Mouse (Mus musculus) CH12.LX (cell line): ENCODE data around the gene Nkx2-3. TPM values are rescaled to one million over a fixed set of nuclear protein-coding genes. Genes with fewer than 3 reads are reported as not detected.

Experiments
- DNase-seq: peaks from one replicate; pipeline ENCODE4 v3.0.0-alpha.2; 2013; ENCODE audit errors: extremely low read depth
- H3K27ac ChIP-seq: 2 replicates; pipeline ENCODE4 v1.5.1; 2012; ENCODE audit warnings: low read depth, mild to moderate bottlenecking, control low read depth, moderate library complexity; ENCODE audit not compliant: insufficient read depth
- H3K27me3 ChIP-seq: replicated peaks from 2 replicates; pipeline ENCODE3; 2012; ENCODE audit warnings: inconsistent platforms
- H3K36me3 ChIP-seq, 2 experiments: replicated peaks in 1 of 2; 2 replicates each; pipeline versions ENCODE3 to v1.6.1; 2012; ENCODE audit warnings: inconsistent platforms in 1 of 2, low read length in 1 of 2, mild to moderate bottlenecking in 1 of 2, mixed read lengths in 1 of 2, moderate library complexity in 1 of 2; ENCODE audit not compliant: control insufficient read depth in 1 of 2, insufficient read depth in 1 of 2
- H3K4me1 ChIP-seq, 2 experiments: 2 replicates each; pipeline ENCODE4 v1.6.1; 2012; ENCODE audit warnings: inconsistent platforms in 1 of 2, moderate library complexity in 1 of 2; ENCODE audit not compliant: insufficient read depth in 2 of 2, control insufficient read depth in 1 of 2
- H3K4me2 ChIP-seq: 2 replicates; pipeline ENCODE4 v1.6.1; 2012; ENCODE audit warnings: low read depth, mild to moderate bottlenecking, control low read depth; ENCODE audit not compliant: poor library complexity, insufficient read depth, severe bottlenecking
- H3K4me3 ChIP-seq, 3 experiments: fragments of 150-350 bp in 1 of 3; sonication (generic) in 1 of 3; replicated peaks in 1 of 3; 2 replicates each; pipeline versions ENCODE3 to v1.5.1; 2011 to 2012; ENCODE audit warnings: low read depth in 2 of 3, low read length in 2 of 3, mild to moderate bottlenecking in 2 of 3, moderate library complexity in 2 of 3, control low read depth in 1 of 3, improper control_type of control experiment in 1 of 3, inconsistent platforms in 1 of 3, mixed read lengths in 1 of 3; ENCODE audit not compliant: poor library complexity in 1 of 3
- H3K79me2 ChIP-seq: replicated peaks from 2 replicates; pipeline ENCODE4 v1.6.1; 2012; ENCODE audit warnings: mild to moderate bottlenecking, moderate library complexity; ENCODE audit not compliant: control insufficient read depth, poor library complexity, insufficient read depth, severe bottlenecking; ENCODE audit errors: extremely low read depth
- H3K9ac ChIP-seq: 2 replicates; pipeline ENCODE4 v1.6.1; 2012; ENCODE audit warnings: low read depth, mild to moderate bottlenecking, control low read depth, moderate library complexity; ENCODE audit not compliant: insufficient read depth
- H3K9me3 ChIP-seq: replicated peaks from 2 replicates; pipeline ENCODE3; 2012; ENCODE audit warnings: low read length, inconsistent platforms, mixed read lengths
- CTCF ChIP-seq, 2 experiments: IDR thresholded peaks in 1 of 2; conservative IDR thresholded peaks in 1 of 2; 2 replicates each; pipeline ENCODE4 v1.5.1; 2011 to 2012; ENCODE audit warnings: low read depth in 2 of 2, low read length in 2 of 2, improper control_type of control experiment in 1 of 2, inconsistent platforms in 1 of 2, mild to moderate bottlenecking in 1 of 2, moderate library complexity in 1 of 2
- ETS1 ChIP-seq: conservative IDR thresholded peaks from 2 replicates; pipeline ENCODE4 v1.6.1; 2012; ENCODE audit warnings: low read depth, mild to moderate bottlenecking, inconsistent platforms, low read length, improper control_type of control experiment, moderate library complexity
- IRF4 ChIP-seq: IDR thresholded peaks from 2 replicates; pipeline ENCODE4 v1.6.1; 2014; ENCODE audit warnings: low read depth, mild to moderate bottlenecking, inconsistent platforms, low read length, improper control_type of control experiment
- JUND ChIP-seq: conservative IDR thresholded peaks from 2 replicates; pipeline ENCODE4 v1.6.1; 2011; ENCODE audit warnings: low read depth, low read length, improper control_type of control experiment
- MAFK ChIP-seq: IDR thresholded peaks from 2 replicates; pipeline ENCODE4 v1.6.1; 2011; ENCODE audit warnings: low read length, improper control_type of control experiment; ENCODE audit not compliant: insufficient replicate concordance
- MEF2A ChIP-seq: IDR thresholded peaks from 2 replicates; pipeline ENCODE4 v1.6.1; 2014; ENCODE audit warnings: low read depth, mild to moderate bottlenecking, inconsistent platforms, low read length, improper control_type of control experiment, borderline replicate concordance
- NELFE ChIP-seq: IDR thresholded peaks from 2 replicates; pipeline ENCODE4 v1.6.1; 2011; ENCODE audit warnings: low read depth, low read length, improper control_type of control experiment
- POLR2A ChIP-seq: IDR thresholded peaks from 2 replicates; pipeline ENCODE4 v1.6.1; 2011; ENCODE audit warnings: low read depth, mild to moderate bottlenecking, improper control_type of control experiment, low read length
- RAD21 ChIP-seq: IDR thresholded peaks from 2 replicates; pipeline ENCODE4 v1.6.1; 2011; ENCODE audit warnings: low read depth, mild to moderate bottlenecking, low read length, improper control_type of control experiment, moderate library complexity
- RCOR1 ChIP-seq: conservative IDR thresholded peaks from 2 replicates; pipeline ENCODE4 v1.6.1; 2012; ENCODE audit warnings: low read depth, mild to moderate bottlenecking, inconsistent platforms, low read length, improper control_type of control experiment
- SIN3A ChIP-seq: IDR thresholded peaks from 2 replicates; pipeline ENCODE4 v1.6.1; 2012; ENCODE audit warnings: low read length, improper control_type of control experiment, inconsistent platforms
- SMC3 ChIP-seq: IDR thresholded peaks from 2 replicates; pipeline ENCODE4 v1.6.1; 2011; ENCODE audit warnings: low read depth, low read length, improper control_type of control experiment
- USF1 ChIP-seq: IDR thresholded peaks from 2 replicates; pipeline ENCODE4 v1.6.1; 2014; ENCODE audit warnings: low read depth, mild to moderate bottlenecking, inconsistent platforms, low read length, improper control_type of control experiment
- ZC3H11A ChIP-seq: IDR thresholded peaks from 2 replicates; pipeline ENCODE4 v1.6.1; 2012; ENCODE audit warnings: low read depth, mild to moderate bottlenecking, inconsistent platforms, low read length, improper control_type of control experiment
- ZNF384 ChIP-seq: IDR thresholded peaks from 2 replicates; pipeline ENCODE4 v1.6.1; 2012; ENCODE audit warnings: low read depth, low read length, improper control_type of control experiment, inconsistent platforms
- dilution Hi-C: fragments of 300-500 bp; cut with MboI; formaldehyde crosslinking; loops from 2 replicates; pipeline ENCODE4 v1.14.3; 2020; ENCODE audit warnings: low sequenced_read_pairs; ENCODE audit not compliant: extremely low pct_unique_long_range_greater_than_20kb, extremely low pct_ligation_motif_present
- in situ Hi-C: fragments of 300-500 bp; cut with MboI; formaldehyde crosslinking; loops from 3 replicates; pipeline ENCODE4 v1.14.3; 2019; ENCODE audit warnings: low sequenced_read_pairs, low pct_ligation_motif_present, low pct_unique_long_range_greater_than_20kb, mixed read lengths
- polyA plus RNA-seq: library from polyadenylated mRNA; unstranded; fragments of >175 nt; gene quantifications from 2 replicates; pipeline ENCODE4 v1.2.1, GENCODE M21; 2012; ENCODE audit warnings: low read depth; ENCODE audit not compliant: insufficient read length
- total RNA-seq, 2 experiments: library from RNA; depleted of rRNA; stranded (reverse); fragments of 300-350 nt in 1 of 2; fragments of >200 nt in 1 of 2; gene quantifications; 2 replicates each; pipeline ENCODE4 v1.2.3; 2012 to 2014

Nkx2-3 gene
- total and polyA plus RNA-seq, 3 experiments = not detected

GRCm38 (mm10) chr19:43630466-43631251, 18.5 kb downstream of the Nkx2-3 start:
- Histone ChIP-seq H3K4me2 (0 out of 2 replicates have a peak overlapping the region, but pooled peaks have one; percentile 3), H3K27ac (no peak overlapping the region), H3K79me2 (no peaks in the 10 kb centered on the region), H3K27me3 (no peaks in the 10 kb centered on the region), H3K4me1 (peaks cover 12 to 37% of the 10 kb centered on the region in 2 experiments), H3K4me3 (no peak overlapping the region), H3K9me3 (no peaks in the 10 kb centered on the region), H3K36me3 (no peaks in the 10 kb centered on the region), H3K9ac (0 out of 2 replicates have a peak overlapping the region, but pooled peaks have one; percentile 8)
- TF ChIP-seq CTCF (conservative IDR thresholded peaks at IDR 0.05 in 1 of 2, IDR thresholded peaks at IDR 0.05 in 1 of 2; ENCODE audit: low read depth in 2 of 2, low read length in 2 of 2) = peak; percentile 71 to 98
- TF ChIP-seq USF1 = no peak
- no peak for TF ChIP-seq ETS1
- 0 out of 2 replicates have a peak, but pooled peaks have one; percentile 19 for TF ChIP-seq POLR2A
- peak; percentile 84; the same call in 1 of the 2 replicates for TF ChIP-seq MAFK
- TF ChIP-seq ZC3H11A = peak; percentile 74
- peak; percentile 40; the same call in 1 of the 2 replicates for TF ChIP-seq JUND
- peak; percentile 94 for TF ChIP-seq SMC3
- peak; percentile 42; the same call in 1 of the 2 replicates for TF ChIP-seq IRF4
- no peak for TF ChIP-seq ZNF384
- TF ChIP-seq SIN3A = no peak
- TF ChIP-seq NELFE = peak; percentile 54; the same call in 1 of the 2 replicates
- TF ChIP-seq RCOR1 = no peak
- TF ChIP-seq RAD21 = peak; percentile 92
- dilution Hi-C loops (no loop called here), in situ Hi-C loops (no loop called here)
- DNase-seq = peak; percentile 94

- in situ Hi-C loops (no loop called here), dilution Hi-C loops (no loop called here)
- Histone ChIP-seq H3K36me3 (no peaks in the 10 kb centered on the region), H3K9ac (no peak overlapping the region), H3K79me2 (no peaks in the 10 kb centered on the region), H3K4me1 (peaks cover 3 to 6% of the 10 kb centered on the region in 2 experiments; a peak in 3 of 4 replicates), H3K27me3 (no peaks in the 10 kb centered on the region), H3K27ac (no peak overlapping the region), H3K4me3 (no peak overlapping the region), H3K9me3 (no peaks in the 10 kb centered on the region), H3K4me2 (no peak overlapping the region)
- no peak for DNase-seq
- no peak for TF ChIP-seq MEF2A
Observed at GRCm38 (mm10) chr19:43641833-43642232, 29.7 kb downstream of the Nkx2-3 start.
